Mouse (Mus musculus) CH12.LX (cell line): ENCODE data around the gene Id4. TPM values are rescaled to one million over a fixed set of nuclear protein-coding genes. Genes with fewer than 3 reads are reported as not detected.

Experiments used
- DNase-seq: peaks from one replicate; pipeline ENCODE4 v3.0.0-alpha.2; 2013; ENCODE audit errors: extremely low read depth
- H3K27ac ChIP-seq: 2 replicates; pipeline ENCODE4 v1.5.1; 2012; ENCODE audit warnings: low read depth, mild to moderate bottlenecking, control low read depth, moderate library complexity; ENCODE audit not compliant: insufficient read depth
- H3K27me3 ChIP-seq: replicated peaks from 2 replicates; pipeline ENCODE3; 2012; ENCODE audit warnings: inconsistent platforms
- H3K36me3 ChIP-seq, 2 experiments: replicated peaks in 1 of 2; 2 replicates each; pipeline versions ENCODE3 to v1.6.1; 2012; ENCODE audit warnings: inconsistent platforms in 1 of 2, low read length in 1 of 2, mild to moderate bottlenecking in 1 of 2, mixed read lengths in 1 of 2, moderate library complexity in 1 of 2; ENCODE audit not compliant: control insufficient read depth in 1 of 2, insufficient read depth in 1 of 2
- H3K4me1 ChIP-seq, 2 experiments: 2 replicates each; pipeline ENCODE4 v1.6.1; 2012; ENCODE audit warnings: inconsistent platforms in 1 of 2, moderate library complexity in 1 of 2; ENCODE audit not compliant: insufficient read depth in 2 of 2, control insufficient read depth in 1 of 2
- H3K4me2 ChIP-seq: 2 replicates; pipeline ENCODE4 v1.6.1; 2012; ENCODE audit warnings: low read depth, mild to moderate bottlenecking, control low read depth; ENCODE audit not compliant: poor library complexity, insufficient read depth, severe bottlenecking
- H3K4me3 ChIP-seq, 3 experiments: fragments of 150-350 bp in 1 of 3; sonication (generic) in 1 of 3; replicated peaks in 1 of 3; 2 replicates each; pipeline versions ENCODE3 to v1.5.1; 2011 to 2012; ENCODE audit warnings: low read depth in 2 of 3, low read length in 2 of 3, mild to moderate bottlenecking in 2 of 3, moderate library complexity in 2 of 3, control low read depth in 1 of 3, improper control_type of control experiment in 1 of 3, inconsistent platforms in 1 of 3, mixed read lengths in 1 of 3; ENCODE audit not compliant: poor library complexity in 1 of 3
- H3K79me2 ChIP-seq: replicated peaks from 2 replicates; pipeline ENCODE4 v1.6.1; 2012; ENCODE audit warnings: mild to moderate bottlenecking, moderate library complexity; ENCODE audit not compliant: control insufficient read depth, poor library complexity, insufficient read depth, severe bottlenecking; ENCODE audit errors: extremely low read depth
- H3K9ac ChIP-seq: 2 replicates; pipeline ENCODE4 v1.6.1; 2012; ENCODE audit warnings: low read depth, mild to moderate bottlenecking, control low read depth, moderate library complexity; ENCODE audit not compliant: insufficient read depth
- H3K9me3 ChIP-seq: replicated peaks from 2 replicates; pipeline ENCODE3; 2012; ENCODE audit warnings: low read length, inconsistent platforms, mixed read lengths
- CTCF ChIP-seq, 2 experiments: IDR thresholded peaks in 1 of 2; conservative IDR thresholded peaks in 1 of 2; 2 replicates each; pipeline ENCODE4 v1.5.1; 2011 to 2012; ENCODE audit warnings: low read depth in 2 of 2, low read length in 2 of 2, improper control_type of control experiment in 1 of 2, inconsistent platforms in 1 of 2, mild to moderate bottlenecking in 1 of 2, moderate library complexity in 1 of 2
- E2F4 ChIP-seq: IDR thresholded peaks from 2 replicates; pipeline ENCODE4 v1.6.1; 2011; ENCODE audit warnings: low read depth, low read length, improper control_type of control experiment; ENCODE audit not compliant: insufficient replicate concordance
- ELF1 ChIP-seq: IDR thresholded peaks from 2 replicates; pipeline ENCODE4 v1.6.1; 2014; ENCODE audit warnings: low read depth, mild to moderate bottlenecking, inconsistent platforms, low read length, improper control_type of control experiment
- ETS1 ChIP-seq: conservative IDR thresholded peaks from 2 replicates; pipeline ENCODE4 v1.6.1; 2012; ENCODE audit warnings: low read depth, mild to moderate bottlenecking, inconsistent platforms, low read length, improper control_type of control experiment, moderate library complexity
- GABPA ChIP-seq: IDR thresholded peaks from 2 replicates; pipeline ENCODE4 v1.6.1; 2012; ENCODE audit warnings: low read depth, low read length, improper control_type of control experiment, inconsistent platforms; ENCODE audit not compliant: insufficient replicate concordance
- HCFC1 ChIP-seq: IDR thresholded peaks from 2 replicates; pipeline ENCODE4 v1.6.1; 2012; ENCODE audit warnings: low read depth, mild to moderate bottlenecking, inconsistent platforms, low read length, improper control_type of control experiment
- IRF4 ChIP-seq: IDR thresholded peaks from 2 replicates; pipeline ENCODE4 v1.6.1; 2014; ENCODE audit warnings: low read depth, mild to moderate bottlenecking, inconsistent platforms, low read length, improper control_type of control experiment
- JUN ChIP-seq: IDR thresholded peaks from 2 replicates; pipeline ENCODE4 v1.6.1; 2011; ENCODE audit warnings: low read depth, mild to moderate bottlenecking, low read length, improper control_type of control experiment, moderate library complexity; ENCODE audit not compliant: insufficient read depth
- MAX ChIP-seq: IDR thresholded peaks from 2 replicates; pipeline ENCODE4 v1.6.1; 2011; ENCODE audit warnings: low read length, improper control_type of control experiment
- MAZ ChIP-seq: IDR thresholded peaks from 2 replicates; pipeline ENCODE4 v1.6.1; 2012; ENCODE audit warnings: low read depth, mild to moderate bottlenecking, inconsistent platforms, low read length, improper control_type of control experiment, moderate library complexity
- MEF2A ChIP-seq: IDR thresholded peaks from 2 replicates; pipeline ENCODE4 v1.6.1; 2014; ENCODE audit warnings: low read depth, mild to moderate bottlenecking, inconsistent platforms, low read length, improper control_type of control experiment, borderline replicate concordance
- MXI1 ChIP-seq: IDR thresholded peaks from 2 replicates; pipeline ENCODE4 v1.6.1; 2011; ENCODE audit warnings: mild to moderate bottlenecking, low read depth, low read length, improper control_type of control experiment
- NELFE ChIP-seq: IDR thresholded peaks from 2 replicates; pipeline ENCODE4 v1.6.1; 2011; ENCODE audit warnings: low read depth, low read length, improper control_type of control experiment
- NRF1 ChIP-seq: IDR thresholded peaks from 2 replicates; pipeline ENCODE4 v1.6.1; 2014; ENCODE audit warnings: low read depth, mild to moderate bottlenecking, inconsistent platforms, low read length, improper control_type of control experiment, moderate library complexity
- POLR2A ChIP-seq: IDR thresholded peaks from 2 replicates; pipeline ENCODE4 v1.6.1; 2011; ENCODE audit warnings: low read depth, mild to moderate bottlenecking, improper control_type of control experiment, low read length
- POLR2AphosphoS2 ChIP-seq: IDR thresholded peaks from 2 replicates; pipeline ENCODE4 v1.6.1; 2011; ENCODE audit warnings: low read depth, low read length, improper control_type of control experiment
- RAD21 ChIP-seq: IDR thresholded peaks from 2 replicates; pipeline ENCODE4 v1.6.1; 2011; ENCODE audit warnings: low read depth, mild to moderate bottlenecking, low read length, improper control_type of control experiment, moderate library complexity
- SMC3 ChIP-seq: IDR thresholded peaks from 2 replicates; pipeline ENCODE4 v1.6.1; 2011; ENCODE audit warnings: low read depth, low read length, improper control_type of control experiment
- TCF12 ChIP-seq: IDR thresholded peaks from 2 replicates; pipeline ENCODE4 v1.6.1; 2014; ENCODE audit warnings: low read depth, mild to moderate bottlenecking, inconsistent platforms, low read length, improper control_type of control experiment
- UBTF ChIP-seq: IDR thresholded peaks from 2 replicates; pipeline ENCODE4 v1.6.1; 2012; ENCODE audit warnings: low read depth, mild to moderate bottlenecking, inconsistent platforms, low read length, improper control_type of control experiment, moderate library complexity
- USF1 ChIP-seq: IDR thresholded peaks from 2 replicates; pipeline ENCODE4 v1.6.1; 2014; ENCODE audit warnings: low read depth, mild to moderate bottlenecking, inconsistent platforms, low read length, improper control_type of control experiment
- USF2 ChIP-seq: conservative IDR thresholded peaks from 2 replicates; pipeline ENCODE4 v1.6.1; 2011; ENCODE audit warnings: low read depth, low read length, improper control_type of control experiment
- dilution Hi-C: fragments of 300-500 bp; cut with MboI; formaldehyde crosslinking; loops from 2 replicates; pipeline ENCODE4 v1.14.3; 2020; ENCODE audit warnings: low sequenced_read_pairs; ENCODE audit not compliant: extremely low pct_unique_long_range_greater_than_20kb, extremely low pct_ligation_motif_present
- in situ Hi-C: fragments of 300-500 bp; cut with MboI; formaldehyde crosslinking; loops from 3 replicates; pipeline ENCODE4 v1.14.3; 2019; ENCODE audit warnings: low sequenced_read_pairs, low pct_ligation_motif_present, low pct_unique_long_range_greater_than_20kb, mixed read lengths
- polyA plus RNA-seq: library from polyadenylated mRNA; unstranded; fragments of >175 nt; gene quantifications from 2 replicates; pipeline ENCODE4 v1.2.1, GENCODE M21; 2012; ENCODE audit warnings: low read depth; ENCODE audit not compliant: insufficient read length
- total RNA-seq, 2 experiments: library from RNA; depleted of rRNA; stranded (reverse); fragments of 300-350 nt in 1 of 2; fragments of >200 nt in 1 of 2; gene quantifications; 2 replicates each; pipeline ENCODE4 v1.2.3; 2012 to 2014

The Id4 gene
- total and polyA plus RNA-seq, 3 experiments = not detected

DNA sequence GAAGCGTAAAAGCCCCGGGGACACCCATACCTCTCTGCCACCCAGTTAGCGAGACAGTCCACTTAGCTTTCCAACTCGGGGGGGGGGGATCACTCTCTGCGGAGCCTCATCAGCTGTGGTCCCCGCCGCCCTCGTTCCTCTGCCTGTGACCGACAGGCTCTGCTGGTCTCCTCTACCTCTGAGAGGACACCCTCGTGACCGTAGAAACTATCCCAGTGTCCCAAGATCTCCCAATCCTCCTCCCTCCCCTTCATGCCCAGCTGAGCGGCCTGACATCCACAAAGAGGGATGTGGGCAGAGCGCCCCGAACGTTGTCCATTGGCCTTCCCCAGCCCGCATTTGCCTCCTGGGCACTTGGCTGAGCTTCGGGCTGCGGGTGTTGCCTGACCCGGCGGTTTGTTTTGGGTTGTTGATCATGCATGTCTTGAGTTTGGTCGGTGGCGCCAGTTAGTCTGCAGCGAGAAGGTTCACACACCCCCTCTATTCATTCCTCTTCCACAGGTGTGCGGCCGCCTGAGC, 1.5 kb downstream of the Id4 start:
- no peaks in the 10 kb centered on the region for H3K4me1 ChIP-seq
- no peak overlapping the region for H3K27ac ChIP-seq
- DNase-seq = no peak
- dilution Hi-C loops = no loop called here
- H3K27me3 ChIP-seq = no peaks in the 10 kb centered on the region
- H3K36me3 ChIP-seq = no peaks in the 10 kb centered on the region
- no peak overlapping the region for H3K4me3 ChIP-seq
- no peaks in the 10 kb centered on the region for H3K79me2 ChIP-seq
- H3K9ac ChIP-seq = no peak overlapping the region
- no peak for TF ChIP-seq GABPA
- TF ChIP-seq NRF1 = no peak
- TF ChIP-seq MAZ = no peak
- TF ChIP-seq UBTF = no peak
- TF ChIP-seq RAD21 = no peak
- TF ChIP-seq MXI1 = no peak
- TF ChIP-seq MAX = no peak
- no peak for TF ChIP-seq MEF2A
- TF ChIP-seq JUN = no peak
- H3K4me2 ChIP-seq = no peak overlapping the region
- H3K9me3 ChIP-seq = peaks cover 51% of the 10 kb centered on the region
- in situ Hi-C loops = no loop called here

GRCm38 (mm10) chr13:48265029-48265428, 4.0 kb downstream of the Id4 start:
- H3K27ac ChIP-seq = no peak overlapping the region
- dilution Hi-C loops = no loop called here
- in situ Hi-C loops = no loop called here
- no peaks in the 10 kb centered on the region for H3K27me3 ChIP-seq
- DNase-seq = no peak
- peaks cover 60% of the 10 kb centered on the region for H3K9me3 ChIP-seq
- H3K4me1 ChIP-seq = no peaks in the 10 kb centered on the region
- H3K4me2 ChIP-seq = no peak overlapping the region
- no peaks in the 10 kb centered on the region for H3K79me2 ChIP-seq
- TF ChIP-seq ETS1 (no peak), CTCF (conservative IDR thresholded peaks at IDR 0.05 in 1 of 2, IDR thresholded peaks at IDR 0.05 in 1 of 2; ENCODE audit: low read depth in 2 of 2, low read length in 2 of 2) (no peak), TCF12 (no peak)
- no peak overlapping the region for H3K4me3 ChIP-seq
- H3K9ac ChIP-seq = no peak overlapping the region
- H3K36me3 ChIP-seq = no peaks in the 10 kb centered on the region

- Histone ChIP-seq H3K36me3 (no peaks in the 10 kb centered on the region), H3K4me2 (no peak overlapping the region), H3K9me3 (peaks cover 66% of the 10 kb centered on the region), H3K4me1 (no peaks in the 10 kb centered on the region), H3K4me3 (no peak overlapping the region), H3K27ac (no peak overlapping the region), H3K9ac (no peak overlapping the region), H3K27me3 (no peaks in the 10 kb centered on the region), H3K79me2 (no peaks in the 10 kb centered on the region)
- dilution Hi-C loops (no loop called here), in situ Hi-C loops (no loop called here)
- DNase-seq = no peak
- TF ChIP-seq POLR2A (no peak), HCFC1 (no peak), SMC3 (no peak), POLR2AphosphoS2 (no peak), E2F4 (no peak), IRF4 (no peak), ELF1 (no peak), NELFE (no peak), USF1 (no peak), MEF2A (no peak), USF2 (no peak)
Measured at GRCm38 (mm10) chr13:48273451-48274069, 12.5 kb downstream of the Id4 start.
